Mouse (Mus musculus): Measurements from ENCODE around the gene Rfxap. TPM values are rescaled to one million over a fixed set of nuclear protein-coding genes. Genes with fewer than 3 reads are reported as not detected.
A peak's percentile ranks its signal among the peaks of the same experiment; 100 is the strongest.
"Not testable (repeated sequence)": the region's sequence is repeated elsewhere in the genome, so short reads cannot be mapped to it uniquely, and the experiment has no call there.

Gene Rfxap
- polyA plus RNA-seq, 1 experiment from 2014 or later: 54.1 TPM

DNA sequence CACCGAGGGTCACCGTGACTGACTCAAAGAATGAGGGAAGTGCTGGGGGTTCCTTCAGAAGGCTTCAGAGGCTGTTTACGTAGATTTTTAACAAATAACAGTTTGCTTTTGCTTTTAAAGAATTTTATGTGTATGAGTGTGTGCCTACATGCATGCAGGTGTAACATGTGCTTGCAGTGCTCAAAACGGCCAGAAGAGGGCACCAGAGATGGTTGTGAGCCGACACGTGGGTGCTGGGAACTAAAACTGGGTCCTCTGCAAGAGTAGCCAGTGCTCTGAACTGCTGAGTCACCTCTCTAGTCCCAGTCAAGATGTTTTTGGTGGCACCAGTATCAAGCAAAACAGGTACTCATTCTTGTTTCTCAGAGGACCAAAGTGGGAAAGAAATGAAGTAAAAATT is 34.0 kb downstream of the Rfxap start:
- Histone ChIP-seq H3K27ac (no peak overlapping the region), H3K4me2 (replicated peaks) (no peak overlapping the region), H3K4me3 (replicated peaks; ENCODE audit: low read length) (no peak overlapping the region), H3K36me3 (replicated peaks; ENCODE audit: control insufficient read depth, insufficient read depth) (no peaks in the 10 kb centered on the region), H3K9me3 (ENCODE audit: control insufficient read depth, low read length) (peaks cover 5% of the 10 kb centered on the region; the same call in 1 of the 2 replicates), H3K9ac (no peak overlapping the region), H3K4me1 (replicated peaks; ENCODE audit: control insufficient read depth, insufficient read depth, low read length) (no peaks in the 10 kb centered on the region), H3K27me3 (ENCODE audit: control insufficient read depth, insufficient read depth, low read length) (no peaks in the 10 kb centered on the region)
- no peak for ATAC-seq (ENCODE audit: low FRiP score)
- no peak for DNase-seq (ENCODE audit: low spot score)
- 87% methylated on average over 6 of the region's 6 CpGs for WGBS

DNA sequence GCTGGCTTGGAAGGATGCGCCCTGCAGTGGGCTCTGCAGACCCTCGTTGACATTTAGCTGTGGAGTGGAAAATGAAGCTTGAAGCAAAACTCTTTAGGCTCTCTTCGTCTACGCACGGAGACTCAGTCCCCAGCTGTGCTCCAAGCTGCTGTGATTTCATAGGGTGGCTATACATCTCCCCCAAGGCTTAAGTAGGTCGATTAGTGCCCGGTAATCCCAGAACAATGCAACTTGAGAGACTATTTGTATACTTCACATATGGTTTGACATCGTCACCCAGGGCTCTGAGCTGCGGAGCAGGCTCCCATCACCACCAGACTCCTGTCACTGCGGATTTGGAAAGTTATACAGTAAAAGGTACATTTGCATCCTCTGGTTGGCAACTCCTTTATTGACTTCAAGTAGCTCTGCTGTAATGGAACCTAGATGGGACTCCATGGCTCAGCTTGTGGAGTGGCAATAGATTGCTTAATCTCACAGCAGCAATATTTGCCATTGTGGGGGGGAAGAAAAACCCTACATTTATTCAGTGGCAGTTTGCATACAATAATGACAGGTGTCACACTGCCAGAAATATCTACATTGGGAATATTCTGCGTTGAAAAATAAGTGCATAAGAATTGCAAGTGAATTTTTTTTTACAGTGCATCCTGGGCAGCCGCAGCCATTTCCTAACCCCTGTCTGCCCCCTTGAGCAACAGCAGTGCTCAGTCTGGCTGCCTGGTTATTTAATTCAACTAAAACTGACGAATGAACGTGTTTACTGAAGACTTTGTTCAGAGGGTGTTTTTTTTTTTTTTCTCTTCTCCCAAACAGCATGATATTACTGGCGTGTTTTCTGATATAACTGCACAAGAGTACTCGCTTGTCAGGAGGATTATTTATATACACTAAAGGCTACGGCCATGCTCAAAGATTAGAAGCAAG is 38.0 kb downstream of the Rfxap start:
- DNase-seq (ENCODE audit: low spot score): no peak
- no peak for ATAC-seq (ENCODE audit: low FRiP score)
- H3K4me3 ChIP-seq (replicated peaks; ENCODE audit: low read length): no peak overlapping the region
- H3K36me3 ChIP-seq (replicated peaks; ENCODE audit: control insufficient read depth, insufficient read depth): no peaks in the 10 kb centered on the region
- WGBS: 72% methylated on average over 17 of the region's 17 CpGs
- H3K4me1 ChIP-seq (replicated peaks; ENCODE audit: control insufficient read depth, insufficient read depth, low read length): no peaks in the 10 kb centered on the region
- H3K4me2 ChIP-seq (replicated peaks): no peak overlapping the region
- no peak overlapping the region for H3K9ac ChIP-seq
- no peak overlapping the region for H3K27ac ChIP-seq
- no peaks in the 10 kb centered on the region for H3K27me3 ChIP-seq (ENCODE audit: control insufficient read depth, insufficient read depth, low read length)
- peaks cover 5% of the 10 kb centered on the region; the same call in 1 of the 2 replicates for H3K9me3 ChIP-seq (ENCODE audit: control insufficient read depth, low read length)

DNA sequence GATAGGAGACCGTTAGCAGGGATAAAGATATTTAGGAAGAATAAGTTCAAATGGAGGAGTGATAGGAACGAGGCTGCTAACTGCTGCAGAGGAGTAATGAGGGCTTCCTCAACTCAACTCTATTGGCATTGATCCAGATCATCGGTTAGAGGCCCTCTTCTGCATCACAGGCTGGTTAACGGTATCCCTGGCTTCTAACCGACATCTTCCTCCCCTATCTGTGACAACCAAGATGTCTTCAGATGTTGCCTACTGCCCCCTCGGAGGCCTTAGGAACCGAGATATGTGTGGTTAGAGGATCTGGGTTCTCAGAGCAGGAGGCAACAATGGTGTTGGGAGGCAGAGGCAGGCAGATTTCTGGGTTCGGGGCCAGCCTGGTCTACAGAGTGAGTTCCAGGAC is 39.0 kb downstream of the Rfxap start:
- WGBS: 96% methylated on average over 8 of the region's 8 CpGs
- no peak overlapping the region for H3K27ac ChIP-seq

DNA sequence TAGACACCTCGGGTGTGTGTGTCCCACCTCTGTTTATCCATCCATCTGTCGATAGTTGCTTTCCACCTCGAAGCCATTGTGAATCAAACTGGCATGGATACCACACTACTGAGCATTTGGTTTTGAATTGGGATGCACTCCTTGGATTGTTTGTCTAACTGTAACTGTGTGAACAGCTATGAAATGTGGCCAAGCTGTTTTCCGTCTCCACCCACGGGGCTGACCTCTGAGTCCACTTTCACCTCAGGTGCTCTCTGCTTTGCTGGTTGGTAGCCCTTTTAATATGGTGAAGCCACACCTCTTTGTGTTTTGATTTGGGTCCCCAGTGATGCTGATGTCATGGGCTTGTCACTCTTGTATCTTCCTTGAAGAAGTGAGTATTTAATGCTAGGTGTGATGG is 40.8 kb downstream of the Rfxap start:
- H3K4me2 ChIP-seq (replicated peaks): no peak overlapping the region
- no peaks in the 10 kb centered on the region for H3K4me1 ChIP-seq (replicated peaks; ENCODE audit: control insufficient read depth, insufficient read depth, low read length)
- 92% methylated on average over 5 of the region's 5 CpGs for WGBS
- no peaks in the 10 kb centered on the region for H3K27me3 ChIP-seq (ENCODE audit: control insufficient read depth, insufficient read depth, low read length)
- no peak overlapping the region for H3K4me3 ChIP-seq (replicated peaks; ENCODE audit: low read length)
- H3K27ac ChIP-seq: no peak overlapping the region
- ATAC-seq (ENCODE audit: low FRiP score): no peak
- H3K9ac ChIP-seq: no peak overlapping the region
- H3K36me3 ChIP-seq (replicated peaks; ENCODE audit: control insufficient read depth, insufficient read depth): no peaks in the 10 kb centered on the region
- no peak for DNase-seq (ENCODE audit: low spot score)
- H3K9me3 ChIP-seq (ENCODE audit: control insufficient read depth, low read length): no peaks in the 10 kb centered on the region

More for the DNA sequence above, 39.0 kb downstream of the Rfxap start:
- Histone ChIP-seq H3K4me2 (replicated peaks) (no peak overlapping the region), H3K9me3 (ENCODE audit: control insufficient read depth, low read length) (peaks cover 3% of the 10 kb centered on the region; the same call in 1 of the 2 replicates), H3K4me3 (replicated peaks; ENCODE audit: low read length) (no peak overlapping the region), H3K27me3 (ENCODE audit: control insufficient read depth, insufficient read depth, low read length) (no peaks in the 10 kb centered on the region), H3K36me3 (replicated peaks; ENCODE audit: control insufficient read depth, insufficient read depth) (no peaks in the 10 kb centered on the region), H3K9ac (no peak overlapping the region), H3K4me1 (replicated peaks; ENCODE audit: control insufficient read depth, insufficient read depth, low read length) (no peaks in the 10 kb centered on the region)
- ATAC-seq (ENCODE audit: low FRiP score) (no peak), DNase-seq (ENCODE audit: low spot score) (no peak)

DNA sequence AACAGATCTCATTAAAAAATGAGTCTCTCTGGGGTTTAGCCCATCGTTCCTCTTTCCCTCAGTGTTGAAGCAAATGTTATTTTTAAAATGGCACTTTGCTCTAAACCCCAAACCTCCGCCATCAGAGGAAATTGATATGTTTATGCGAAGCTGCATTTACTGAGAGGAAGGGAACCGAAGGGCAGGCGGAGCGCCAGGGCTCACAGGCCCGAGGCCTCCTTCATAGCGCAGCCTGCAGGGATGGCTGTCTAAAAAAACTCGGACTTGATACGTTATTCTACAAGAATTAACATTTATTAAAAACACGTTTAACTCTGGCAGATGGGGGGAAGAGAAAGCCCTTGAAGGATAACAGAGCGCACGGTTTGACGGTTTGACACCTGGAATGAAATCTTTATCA is 41.6 kb downstream of the Rfxap start:
- 81% methylated on average over 14 of the region's 14 CpGs for WGBS
- DNase-seq (ENCODE audit: low spot score) (no peak), ATAC-seq (ENCODE audit: low FRiP score) (no peak)
- H3K27me3 ChIP-seq (ENCODE audit: control insufficient read depth, insufficient read depth, low read length): no peaks in the 10 kb centered on the region
- H3K27ac ChIP-seq: no peak overlapping the region
- no peak overlapping the region for H3K4me3 ChIP-seq (replicated peaks; ENCODE audit: low read length)
- no peaks in the 10 kb centered on the region for H3K4me1 ChIP-seq (replicated peaks; ENCODE audit: control insufficient read depth, insufficient read depth, low read length)
- no peak overlapping the region for H3K4me2 ChIP-seq (replicated peaks)
- H3K9ac ChIP-seq: no peak overlapping the region
- no peaks in the 10 kb centered on the region for H3K9me3 ChIP-seq (ENCODE audit: control insufficient read depth, low read length)
- no peaks in the 10 kb centered on the region for H3K36me3 ChIP-seq (replicated peaks; ENCODE audit: control insufficient read depth, insufficient read depth)

DNA sequence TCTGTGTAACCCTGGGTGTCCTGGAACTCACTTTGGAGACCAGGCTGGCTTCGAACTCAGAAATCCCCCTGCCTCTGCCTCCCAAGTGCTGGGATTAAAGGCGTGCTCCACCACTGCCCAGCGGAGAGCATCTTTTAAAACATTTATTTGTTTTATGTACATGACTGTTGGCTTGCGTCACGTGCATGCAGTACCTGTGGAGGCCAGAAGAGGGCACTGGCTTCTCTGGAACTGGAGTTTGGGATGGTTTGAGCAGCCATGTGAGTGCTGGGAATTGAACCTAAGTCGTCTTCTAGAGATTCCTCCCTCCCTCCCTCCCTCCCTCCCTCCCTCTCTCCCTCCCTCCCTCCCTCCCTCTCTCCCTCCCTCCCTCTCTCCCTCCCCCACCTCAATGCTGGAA is 42.1 kb downstream of the Rfxap start:
- not testable (repeated sequence) for H3K4me1 ChIP-seq (replicated peaks; ENCODE audit: control insufficient read depth, insufficient read depth, low read length); H3K36me3 ChIP-seq (replicated peaks; ENCODE audit: control insufficient read depth, insufficient read depth); H3K4me2 ChIP-seq (replicated peaks); DNase-seq (ENCODE audit: low spot score); H3K27me3 ChIP-seq (ENCODE audit: control insufficient read depth, insufficient read depth, low read length); ATAC-seq (ENCODE audit: low FRiP score); H3K9ac ChIP-seq; H3K4me3 ChIP-seq (replicated peaks; ENCODE audit: low read length); H3K9me3 ChIP-seq (ENCODE audit: control insufficient read depth, low read length); H3K27ac ChIP-seq
- WGBS: 92% methylated on average over 6 of the region's 6 CpGs

DNA sequence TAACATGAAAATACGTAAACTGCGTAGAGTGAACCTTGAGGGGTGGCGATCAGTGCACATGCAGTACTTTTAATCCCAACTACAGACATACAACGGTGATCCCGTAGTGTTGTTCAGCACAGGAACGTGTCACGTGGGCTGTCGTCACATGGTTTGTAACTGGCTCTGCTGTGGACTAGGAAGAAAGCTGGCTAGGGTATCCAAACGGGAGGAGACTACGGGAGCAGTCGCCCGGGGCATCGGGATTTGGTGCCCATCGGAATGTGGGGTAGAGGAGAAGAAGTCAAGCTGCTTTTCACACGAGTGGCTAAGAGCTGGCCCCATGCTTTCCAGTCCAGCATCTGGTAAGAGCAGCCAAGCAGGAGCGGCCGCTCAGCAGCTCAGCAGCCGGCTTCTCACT is 43.2 kb downstream of the Rfxap start:
- no peaks in the 10 kb centered on the region for H3K36me3 ChIP-seq (replicated peaks; ENCODE audit: control insufficient read depth, insufficient read depth)
- 55% methylated on average over 18 of the region's 18 CpGs for WGBS
- no peaks in the 10 kb centered on the region for H3K27me3 ChIP-seq (ENCODE audit: control insufficient read depth, insufficient read depth, low read length)
- no peak overlapping the region for H3K27ac ChIP-seq
- no peaks in the 10 kb centered on the region for H3K9me3 ChIP-seq (ENCODE audit: control insufficient read depth, low read length)
- no peak overlapping the region for H3K9ac ChIP-seq
- peak overlapping the region; percentile 11; the same call in 1 of the 2 replicates for H3K4me3 ChIP-seq (replicated peaks; ENCODE audit: low read length)
- H3K4me1 ChIP-seq (replicated peaks; ENCODE audit: control insufficient read depth, insufficient read depth, low read length): no peaks in the 10 kb centered on the region
- ATAC-seq (ENCODE audit: low FRiP score) (peak; percentile 81; the same call in 1 of the 2 replicates), DNase-seq (ENCODE audit: low spot score) (peak; percentile 36)
- H3K4me2 ChIP-seq (replicated peaks): peak overlapping the region; percentile 23

DNA sequence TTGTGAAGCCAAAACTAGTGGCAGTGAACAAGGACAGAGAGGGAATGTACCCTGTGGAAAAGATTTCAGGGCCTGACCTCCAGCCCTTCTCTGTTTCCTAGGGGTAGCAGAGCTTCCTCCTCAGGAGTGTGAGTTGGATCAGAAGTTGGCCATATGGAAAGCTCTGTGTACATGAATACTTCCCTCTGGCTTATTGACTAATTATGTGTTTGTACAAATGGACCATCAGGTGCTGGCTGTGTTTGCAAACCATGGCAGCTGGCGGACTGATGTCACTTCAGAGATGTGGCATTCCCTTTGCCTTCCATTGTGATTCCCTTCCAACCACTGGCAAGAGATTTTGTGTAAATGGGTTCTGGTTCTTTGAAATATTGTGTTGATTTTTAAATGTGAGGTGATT is 46.3 kb downstream of the Rfxap start:
- no peaks in the 10 kb centered on the region for H3K9me3 ChIP-seq (ENCODE audit: control insufficient read depth, low read length)
- no peak overlapping the region for H3K4me3 ChIP-seq (replicated peaks; ENCODE audit: low read length)
- peaks cover 10% of the 10 kb centered on the region; the same call in 1 of the 2 replicates for H3K27me3 ChIP-seq (ENCODE audit: control insufficient read depth, insufficient read depth, low read length)
- DNase-seq (ENCODE audit: low spot score) (no peak), ATAC-seq (ENCODE audit: low FRiP score) (no peak)
- no peak overlapping the region for H3K9ac ChIP-seq
- H3K27ac ChIP-seq: no peak overlapping the region
- 69% methylated on average over 1 of the region's 1 CpGs for WGBS
- H3K4me2 ChIP-seq (replicated peaks): no peak overlapping the region
- H3K4me1 ChIP-seq (replicated peaks; ENCODE audit: control insufficient read depth, insufficient read depth, low read length): peaks cover 6% of the 10 kb centered on the region; the same call in 1 of the 2 replicates
- H3K36me3 ChIP-seq (replicated peaks; ENCODE audit: control insufficient read depth, insufficient read depth): no peaks in the 10 kb centered on the region

DNA sequence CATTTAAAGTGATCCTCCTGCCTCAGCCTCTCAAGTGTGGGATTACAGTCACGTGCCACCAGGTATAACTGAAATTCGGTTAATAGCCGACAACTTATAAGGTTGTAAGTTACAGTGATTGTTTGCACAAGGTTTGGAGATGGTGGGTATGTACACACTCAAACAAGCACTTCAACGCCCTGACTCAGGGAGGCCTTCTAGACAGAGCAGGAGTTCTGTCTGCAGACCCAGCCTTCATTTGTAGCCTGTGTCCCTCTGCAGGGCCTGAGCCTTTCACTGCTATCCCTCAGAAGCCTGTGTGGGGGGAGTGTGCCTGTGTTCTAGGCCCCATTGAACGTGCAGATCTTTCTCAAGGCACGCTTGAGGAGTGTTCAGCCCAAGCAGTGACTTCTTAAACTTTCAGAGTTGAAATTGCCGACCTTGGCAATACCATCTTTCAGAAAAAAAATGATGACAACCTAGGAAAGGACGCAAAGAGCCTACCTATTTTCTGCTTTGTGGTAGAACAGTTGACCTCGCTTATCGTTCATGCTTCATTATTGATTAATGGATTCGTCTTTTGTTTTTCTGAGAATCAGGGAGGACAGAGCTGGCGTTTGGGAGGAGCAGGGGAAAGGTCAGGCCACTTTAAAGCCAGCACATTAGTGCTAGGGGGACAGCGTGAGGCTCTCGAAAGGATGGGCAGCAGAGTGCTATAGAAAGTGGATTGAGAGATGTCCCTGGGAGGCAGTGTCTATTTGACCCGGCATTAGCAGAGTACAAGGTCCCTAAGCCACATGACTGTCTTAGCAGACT is 47.1 kb downstream of the Rfxap start:
- Histone ChIP-seq H3K9me3 (ENCODE audit: control insufficient read depth, low read length) (no peaks in the 10 kb centered on the region), H3K4me3 (replicated peaks; ENCODE audit: low read length) (no peak overlapping the region), H3K4me2 (replicated peaks) (no peak overlapping the region), H3K27me3 (ENCODE audit: control insufficient read depth, insufficient read depth, low read length) (peaks cover 10% of the 10 kb centered on the region; the same call in 1 of the 2 replicates), H3K36me3 (replicated peaks; ENCODE audit: control insufficient read depth, insufficient read depth) (no peaks in the 10 kb centered on the region), H3K27ac (no peak overlapping the region), H3K9ac (no peak overlapping the region), H3K4me1 (replicated peaks; ENCODE audit: control insufficient read depth, insufficient read depth, low read length) (peaks cover 13% of the 10 kb centered on the region; the same call in 1 of the 2 replicates)
- no peak for ATAC-seq (ENCODE audit: low FRiP score)
- DNase-seq (ENCODE audit: low spot score): no peak
- 41% methylated on average over 15 of the region's 15 CpGs for WGBS

All from hindbrain, embryonic 14.5 days (tissue).